Mouse (Mus musculus): Measurements from ENCODE around the gene Ttll5.

DNA sequence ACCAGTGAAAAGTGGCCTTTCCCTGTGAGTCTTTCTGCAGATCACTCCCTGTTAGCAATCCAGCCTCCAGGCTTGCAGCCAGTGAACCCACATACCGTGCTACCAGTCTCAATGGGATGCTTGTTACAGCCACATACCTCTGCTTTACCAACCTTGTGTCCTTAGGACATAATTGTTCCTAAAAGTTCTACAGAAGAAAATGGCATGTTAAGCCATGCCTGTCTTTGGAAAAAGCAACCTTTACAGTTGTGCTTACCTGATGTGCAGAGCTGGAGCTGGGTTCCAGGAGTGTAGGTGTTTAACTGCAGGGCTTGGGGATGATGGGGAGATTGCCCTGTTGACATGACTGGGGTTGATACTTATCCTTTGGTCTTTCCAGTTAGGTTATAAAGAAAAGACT, 203.3 kb downstream of the Ttll5 start:
- TF ChIP-seq MAFK (IDR thresholded peaks at IDR 0.05; ENCODE audit: borderline replicate concordance, low read depth, low read length) (no peak), NRF1 (IDR thresholded peaks at IDR 0.05; ENCODE audit: insufficient read depth, low read depth, low read length, poor library complexity, severe bottlenecking) (no peak), KAT2A (conservative IDR thresholded peaks at IDR 0.05; ENCODE audit: low read depth, low read length) (no peak), CTCF (IDR thresholded peaks at IDR 0.05 in 2 of 3, conservative IDR thresholded peaks at IDR 0.05 in 1 of 3; ENCODE audit: control insufficient read depth in 1 of 3, insufficient read depth in 1 of 3, low read depth in 2 of 3, low read length in 3 of 3, poor library complexity in 1 of 3, severe bottlenecking in 1 of 3) (no peak), CHD2 (IDR thresholded peaks at IDR 0.05; ENCODE audit: low read length) (no peak), POLR2A (IDR thresholded peaks at IDR 0.05; ENCODE audit: control insufficient read depth in 1 of 2, insufficient read depth in 1 of 2, low read depth in 1 of 2, low read length in 2 of 2, poor library complexity in 1 of 2) (no peak), EP300 (IDR thresholded peaks at IDR 0.05; ENCODE audit: low read depth in 1 of 2, low read length in 2 of 2) (no peak), TCF12 (IDR thresholded peaks at IDR 0.05; ENCODE audit: low read depth, low read length) (no peak), E2F4 (IDR thresholded peaks at IDR 0.05; ENCODE audit: borderline replicate concordance, low read depth, low read length) (no peak), ELF1 (IDR thresholded peaks at IDR 0.05; ENCODE audit: low read depth, low read length) (no peak), MYC (IDR thresholded peaks at IDR 0.05; ENCODE audit: low read depth, low read length) (no peak)
